14 mouse cellular contexts compared by ENCODE assay signal in genomic region chr10:116980273-116980672, GRCm38 (mm10). TPM values are rescaled to one million over a fixed set of nuclear protein-coding genes. Genes with fewer than 3 reads are reported as not detected.
"Had no signal": no experiment of that assay in that cellular context is flagged by ENCODE, and none has a peak within 500 bp of the region (broad histone marks: within the 10 kb centered on the region; RNA-seq: fewer than 3 reads in every experiment).

No protein-coding gene starts in this region.

- ATAC-seq: hindbrain, postnatal 0 days; midbrain, embryonic 15.5 days had no signal

- H3K4me1 ChIP-seq: limb, embryonic 13.5 days; liver, embryonic 15.5 days; midbrain, embryonic 15.5 days; neural tube, embryonic 12.5 days had no signal

- DNase-seq: thymus, adult 18-20 months had no signal

- H3K27ac ChIP-seq: hindbrain, postnatal 0 days; limb, embryonic 13.5 days; liver, embryonic 15.5 days; macrophage; midbrain, embryonic 15.5 days; neural tube, embryonic 12.5 days had no signal

- H3K9ac ChIP-seq: limb, embryonic 13.5 days; liver, embryonic 15.5 days; midbrain, embryonic 15.5 days; neural tube, embryonic 12.5 days had no signal

- H3K36me3 ChIP-seq: limb, embryonic 13.5 days; liver, embryonic 15.5 days; midbrain, embryonic 15.5 days; neural tube, embryonic 12.5 days had no signal

- H3K4me2 ChIP-seq: limb, embryonic 13.5 days; liver, embryonic 15.5 days; midbrain, embryonic 11.5 days; midbrain, embryonic 15.5 days; neural tube, embryonic 12.5 days had no signal

- H3K9me3 ChIP-seq: limb, embryonic 13.5 days; liver, embryonic 15.5 days; megakaryocyte, embryonic 14.5 days; midbrain, embryonic 15.5 days; neural tube, embryonic 12.5 days had no signal

- H3K27me3 ChIP-seq: limb, embryonic 13.5 days; liver, embryonic 15.5 days; midbrain, embryonic 15.5 days; neural tube, embryonic 12.5 days had no signal

- H3K4me3 ChIP-seq: limb, embryonic 13.5 days; liver, embryonic 15.5 days; megakaryocyte, embryonic 14.5 days; midbrain, embryonic 15.5 days; neural tube, embryonic 12.5 days had no signal

RNA-seq across cellular contexts. Expression of gene Best3, which starts 5.8 kb away (rescaled TPM):
- polyA plus RNA-seq: liver, adult 2 months; midbrain, embryonic 11.5 days; stomach, embryonic 14.5 days had no signal

RNA-seq across cellular contexts. Expression of gene Gm10271, which starts 7.9 kb away (rescaled TPM):
- polyA plus RNA-seq: hindbrain, postnatal 0 days; intestine, embryonic 14.5 days; large intestine, adult 2 months; limb, embryonic 13.5 days; liver, adult 2 months; liver, embryonic 15.5 days; lung, adult 2 months; macrophage; midbrain, embryonic 11.5 days; midbrain, embryonic 15.5 days; neural tube, embryonic 12.5 days; stomach, embryonic 14.5 days had no signal
